Mouse (Mus musculus): ENCODE data around the gene BC049715. TPM values are rescaled to one million over a fixed set of nuclear protein-coding genes. Genes with fewer than 3 reads are reported as not detected.

Gene BC049715
- 2.6 TPM for polyA plus RNA-seq (2017; shearing (Covaris generic))

DNA sequence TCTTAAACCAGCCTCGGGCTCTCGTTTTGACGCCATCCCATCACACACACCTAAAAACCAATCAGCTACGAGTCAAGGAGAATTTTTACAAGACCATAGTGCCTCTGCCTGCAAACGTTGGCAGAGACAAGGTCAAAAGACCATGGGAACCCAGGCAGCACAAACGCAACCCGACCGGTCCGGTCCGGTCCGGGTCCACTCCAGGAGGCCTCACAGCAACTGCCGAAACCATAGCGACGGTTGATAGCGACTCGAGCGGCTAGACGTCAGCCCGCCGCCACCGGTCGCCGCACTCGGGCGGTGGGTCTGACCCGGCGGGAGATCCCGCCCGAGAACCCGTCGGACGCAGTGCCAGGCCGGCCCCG is at the start of gene BC049715:
BC049715 (plus strand) TSS at position 111 of the 365 bp plus-strand sequence.

DNA sequence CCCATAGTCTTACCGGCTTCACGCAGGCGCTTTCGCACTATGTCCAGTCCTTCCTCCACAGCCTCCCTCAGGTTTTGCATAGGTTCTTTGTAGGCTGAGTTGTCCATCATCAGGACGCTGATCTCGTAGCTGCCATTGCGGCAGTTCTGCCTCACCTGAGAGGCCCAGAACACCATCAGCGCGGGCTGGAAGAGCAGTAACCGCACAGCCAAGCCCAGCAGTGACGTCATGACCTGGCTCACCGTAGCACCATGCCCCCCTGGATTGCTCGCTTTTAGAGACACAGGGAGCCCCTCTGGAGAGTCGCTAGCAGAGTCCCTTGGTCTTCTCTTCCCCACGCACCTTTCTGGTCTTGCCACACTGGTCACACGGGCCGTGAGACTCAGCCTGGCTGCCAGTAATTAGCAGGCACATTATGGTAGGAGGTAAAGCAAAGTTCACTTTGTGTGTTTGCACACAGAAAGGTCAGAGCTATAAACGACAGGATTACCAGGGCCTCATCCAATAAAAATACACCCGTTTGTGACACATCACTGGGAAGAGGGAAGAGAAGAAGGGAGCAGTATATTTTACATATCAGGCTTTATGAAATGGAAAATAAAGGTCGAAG is 45.9 kb upstream of the BC049715 start, which contains the start of gene Gucy2c:
Gucy2c (minus strand) TSS at position 389 of the 610 bp plus-strand sequence.

DNA sequence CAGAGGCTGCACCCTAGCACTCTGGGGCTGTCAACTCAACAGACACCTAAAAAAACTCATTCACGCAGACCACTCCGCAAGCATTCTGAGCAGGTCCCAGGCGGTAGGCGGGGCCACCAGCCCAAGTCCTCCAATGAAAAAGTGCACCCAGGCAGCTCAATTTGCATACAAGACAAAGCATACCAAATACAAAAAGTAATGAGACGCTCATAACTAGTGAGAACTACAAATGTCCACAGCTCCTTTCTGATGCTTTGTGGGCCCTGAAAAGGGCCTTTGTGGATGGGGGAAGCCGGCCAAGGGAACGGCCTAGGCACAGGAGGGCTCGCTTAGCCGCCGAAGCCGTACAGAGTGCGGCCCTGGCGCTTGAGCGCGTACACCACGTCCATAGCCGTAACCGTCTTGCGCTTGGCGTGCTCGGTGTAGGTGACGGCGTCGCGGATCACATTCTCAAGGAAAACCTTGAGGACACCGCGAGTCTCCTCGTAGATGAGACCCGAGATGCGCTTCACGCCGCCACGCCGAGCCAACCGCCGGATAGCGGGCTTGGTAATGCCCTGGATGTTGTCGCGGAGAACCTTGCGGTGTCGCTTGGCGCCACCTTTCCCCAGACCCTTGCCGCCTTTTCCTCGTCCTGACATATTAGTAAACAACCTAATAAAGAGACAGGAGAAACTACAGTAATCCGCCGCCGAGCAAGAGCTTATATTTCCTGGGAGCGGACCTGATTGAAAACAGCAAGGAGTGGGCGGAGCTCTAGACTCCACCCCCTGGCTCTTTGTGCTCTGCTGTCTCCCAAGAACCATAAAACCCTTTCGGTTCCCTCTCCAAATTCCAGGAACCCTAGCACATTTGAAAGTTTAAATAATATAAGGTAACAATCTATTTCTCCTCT is 23.4 kb upstream of the BC049715 start, which contains the start of gene Hist4h4:
Hist4h4 (minus strand) TSS at position 677 of the 895 bp plus-strand sequence.

DNA sequence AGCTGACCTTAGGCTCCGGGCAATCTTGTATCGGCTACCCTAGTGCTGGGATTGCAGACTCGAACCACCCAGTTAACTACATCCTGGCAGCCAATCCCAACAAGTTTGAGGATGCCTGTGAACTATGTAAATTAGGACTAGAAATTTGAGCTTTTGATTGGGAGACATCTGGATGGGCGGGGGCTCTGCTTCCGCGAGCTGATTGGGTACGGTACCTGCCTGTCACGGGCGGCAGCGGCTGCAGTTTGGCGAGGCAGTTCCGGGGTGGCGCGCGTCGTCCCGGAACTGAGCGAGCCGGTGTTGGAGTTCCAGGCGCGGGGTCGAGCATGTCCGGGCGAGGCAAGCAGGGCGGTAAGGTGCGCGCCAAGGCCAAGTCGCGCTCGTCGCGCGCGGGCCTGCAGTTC is 19.4 kb upstream of the BC049715 start, which contains the start of gene H2afj:
H2afj (plus strand) TSS at position 231 of the 404 bp plus-strand sequence.

DNA sequence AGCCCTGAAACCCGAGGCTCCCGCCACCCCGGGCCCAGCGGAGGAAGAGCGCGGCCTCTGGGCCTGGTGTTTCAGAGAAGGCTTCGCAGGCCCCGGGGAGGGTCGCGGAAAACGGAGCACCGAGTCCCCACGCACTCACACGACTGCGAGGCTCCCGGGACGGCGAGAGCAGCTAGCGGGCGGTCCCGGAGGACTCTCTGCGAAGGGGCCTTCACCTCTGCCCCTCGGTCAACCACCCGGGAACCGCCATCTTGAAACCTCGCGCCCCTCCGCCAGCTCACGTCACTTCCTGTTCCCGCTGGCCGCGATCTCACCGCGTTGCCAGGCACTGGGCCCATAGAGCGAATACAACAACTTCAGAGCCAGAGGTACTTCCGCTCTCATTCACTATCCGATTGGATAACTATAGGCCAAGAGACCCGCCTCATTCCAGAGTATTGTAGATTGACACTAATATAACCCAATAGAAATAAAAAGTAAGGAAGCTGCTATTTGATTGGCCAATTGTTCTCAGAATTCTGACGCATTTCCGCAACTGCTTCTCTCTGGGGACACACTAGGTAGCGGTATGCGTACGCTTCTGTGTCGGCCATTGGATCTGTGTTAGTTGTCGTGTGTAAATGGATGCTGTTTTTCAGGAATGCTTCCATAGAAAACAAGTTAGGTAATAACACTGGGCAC is 595 bp downstream of the BC049715 start, which contains the start of gene Wbp11:
Wbp11 (minus strand) TSS at position 353 of the 681 bp plus-strand sequence.

DNA sequence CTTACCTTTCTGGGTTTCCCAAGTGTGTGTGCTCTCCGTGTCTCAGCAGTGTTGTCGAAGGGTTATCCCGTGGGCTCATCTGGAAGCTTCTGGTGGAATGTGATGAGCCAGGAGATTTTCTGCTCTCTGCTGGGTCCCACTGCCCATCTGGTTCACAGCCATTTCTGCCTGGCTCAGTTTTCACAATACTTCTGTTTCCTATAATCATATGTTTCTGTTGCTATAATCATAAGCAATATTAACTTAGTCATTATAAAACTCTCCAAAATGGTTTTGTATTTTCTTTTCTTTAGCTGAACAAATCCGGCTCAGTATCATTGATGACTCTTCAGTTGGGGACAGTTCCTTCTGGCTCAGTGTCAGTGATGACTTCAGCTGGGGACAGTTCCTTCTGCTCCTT is 7.9 kb downstream of the BC049715 start, which contains the start of gene Smco3:
Smco3 (minus strand) TSS at position 101 of the 400 bp plus-strand sequence.

DNA sequence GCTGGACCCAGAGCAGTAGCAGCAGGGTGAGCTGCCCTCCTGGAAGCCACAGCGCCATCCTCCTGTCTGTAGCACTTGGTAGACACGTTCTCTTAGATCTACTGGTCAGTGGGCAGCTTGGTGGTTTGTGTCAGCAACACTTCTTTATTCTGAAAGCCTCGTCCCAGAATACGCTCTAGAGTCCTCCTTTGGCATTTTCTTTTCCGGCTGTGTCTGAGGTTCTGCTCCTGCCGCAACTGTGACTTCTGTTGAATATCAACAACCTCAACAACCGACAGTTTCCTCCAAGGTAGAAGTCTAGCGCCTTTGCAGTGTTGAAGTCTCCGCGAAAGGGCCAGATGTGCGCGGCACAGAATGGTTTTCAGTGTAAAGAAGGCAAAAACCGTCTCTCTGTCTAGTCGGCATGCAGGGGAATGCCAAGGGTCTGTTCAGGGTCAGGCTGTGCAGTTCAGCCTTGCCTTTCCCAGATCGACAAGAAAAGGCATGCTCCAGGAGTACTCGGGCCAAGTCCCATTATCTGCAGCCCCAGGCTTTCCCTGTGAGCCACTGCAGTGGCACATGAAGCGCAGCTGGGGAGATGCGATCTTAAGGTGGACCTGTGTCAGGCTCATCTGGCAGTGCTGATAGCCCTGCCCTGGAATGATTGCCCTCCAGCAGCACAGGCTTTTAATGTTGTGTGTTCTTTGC is 29.9 kb downstream of the BC049715 start, which contains the start of gene Art4:
Art4 (minus strand) TSS at position 548 of the 687 bp plus-strand sequence.

DNA sequence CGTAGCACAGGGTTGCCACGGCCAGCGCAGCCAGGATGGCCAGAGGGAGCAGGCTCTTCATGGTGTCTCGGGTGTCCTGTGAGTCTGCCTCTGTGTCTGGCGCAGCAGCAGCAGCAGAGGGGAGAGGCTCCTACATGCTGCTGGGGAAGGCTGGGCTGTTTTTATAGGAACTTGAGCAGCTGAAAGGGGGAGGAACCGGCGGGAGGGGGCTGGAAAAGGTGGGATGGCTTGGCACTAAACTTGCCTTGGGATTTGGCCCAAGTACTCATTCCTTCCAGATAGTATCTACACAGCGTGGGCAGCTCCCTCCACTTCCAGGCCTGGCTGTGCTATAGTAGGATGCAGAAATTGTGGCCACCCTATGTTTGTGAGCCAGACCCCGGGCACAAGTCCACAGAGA is 48.2 kb downstream of the BC049715 start, which contains the start of gene Mgp:
Mgp (minus strand) TSS at position 154 of the 400 bp plus-strand sequence.

Other genes with a start within 250 kb of the BC049715 start
- 2.2 TPM for gene Plbd1, start 165.7 kb upstream of the BC049715 start, polyA plus RNA-seq (2017; shearing (Covaris generic))
- not detected for gene Gucy2c, start 45.9 kb upstream of the BC049715 start, polyA plus RNA-seq (2017; shearing (Covaris generic))
- gene Hist4h4, start 23.2 kb upstream of the BC049715 start, polyA plus RNA-seq (2017; shearing (Covaris generic)): 1.1 TPM
- 152 TPM for gene H2afj, start 19.4 kb upstream of the BC049715 start, polyA plus RNA-seq (2017; shearing (Covaris generic))
- gene Wbp11, start 607 bp downstream of the BC049715 start, polyA plus RNA-seq (2017; shearing (Covaris generic)): 113 TPM
- not detected for gene Smco3, start 7.8 kb downstream of the BC049715 start, polyA plus RNA-seq (2017; shearing (Covaris generic))
- 6.3 TPM for gene Art4, start 30.1 kb downstream of the BC049715 start, polyA plus RNA-seq (2017; shearing (Covaris generic))
- not detected for gene Mgp, start 48.2 kb downstream of the BC049715 start, polyA plus RNA-seq (2017; shearing (Covaris generic))
- 1.6 TPM for gene Erp27, start 94.6 kb downstream of the BC049715 start, polyA plus RNA-seq (2017; shearing (Covaris generic))
- 0.11 TPM for gene Pde6h, start 96.2 kb downstream of the BC049715 start, polyA plus RNA-seq (2017; shearing (Covaris generic))
- gene Arhgdib, start 114.3 kb downstream of the BC049715 start, polyA plus RNA-seq (2017; shearing (Covaris generic)): 2,381 TPM